13 mouse cellular contexts compared by ENCODE assay signal in genomic region chr8:107119412-107119811, GRCm38 (mm10). TPM values are rescaled to one million over a fixed set of nuclear protein-coding genes. Genes with fewer than 3 reads are reported as not detected.
DNase-seq lines count a peak whose midpoint lies in the region; ATAC-seq and TF ChIP-seq lines count a peak whose summit lies in the region.
"Had no signal": no experiment of that assay in that cellular context is flagged by ENCODE, and none has a peak within 500 bp of the region (broad histone marks: within the 10 kb centered on the region; RNA-seq: fewer than 3 reads in every experiment).

No protein-coding gene starts in this region.

- 45% methylated on average over 9 of the region's 9 CpGs for WGBS in kidney, adult 2 months
- 50% methylated on average over 9 of the region's 9 CpGs for WGBS in intestine, embryonic 14.5 days

- no peaks in the 10 kb centered on the region for H3K9me3 ChIP-seq in intestine, embryonic 14.5 days (ENCODE audit: control insufficient read depth, low read length)

- peaks cover 51% of the 10 kb centered on the region for H3K4me1 ChIP-seq in kidney, adult 2 months (ENCODE audit: control insufficient read depth, insufficient read depth, low read length)
- peaks cover 27% of the 10 kb centered on the region for H3K4me1 ChIP-seq in intestine, embryonic 14.5 days (replicated peaks; ENCODE audit: control insufficient read depth, insufficient read depth, low read length)

- no peaks in the 10 kb centered on the region for H3K27me3 ChIP-seq in kidney, adult 2 months (replicated peaks; ENCODE audit: control insufficient read depth, insufficient read depth, low read length)
- no peaks in the 10 kb centered on the region for H3K27me3 ChIP-seq in intestine, embryonic 14.5 days (replicated peaks; ENCODE audit: control insufficient read depth, insufficient read depth, low read length)

- TF ChIP-seq POLR2A in kidney, adult 2 months (IDR thresholded peaks at IDR 0.05; ENCODE audit: low read depth, low read length) = no peak

- no peak overlapping the region for H3K4me3 ChIP-seq in kidney, adult 2 months (ENCODE audit: insufficient read depth, low read depth, low read length)
- no peak overlapping the region for H3K4me3 ChIP-seq in intestine, embryonic 14.5 days (ENCODE audit: low read depth, low read length)
- H3K4me3 ChIP-seq: erythroblast, embryonic 14.5 days had no signal

- no peak for ATAC-seq in intestine, embryonic 14.5 days (replicated peaks; ENCODE audit: low FRiP score, low TSS enrichment, low read depth)

- TF ChIP-seq CTCF in kidney, adult 2 months (conservative IDR thresholded peaks at IDR 0.05; ENCODE audit: insufficient read depth, insufficient read length, low read depth, low read length) = no peak

- peak; percentile 56 for DNase-seq in cerebellum, adult 9-10 months
- DNase-seq in cerebellum, adult 11-12 months = no peak
- DNase-seq in kidney, adult 2 months = no peak
- DNase-seq in kidney, postnatal 10 days = no peak
- peak; percentile 57 for DNase-seq in brain, adult 2 months (ENCODE audit: low read depth, low spot score)
- DNase-seq in intestine, embryonic 14.5 days (ENCODE audit: low spot score) = no peak
- no peak for DNase-seq in spleen, postnatal 36 days (ENCODE audit: low spot score in 2 of 2)
- no peak for DNase-seq in layer of hippocampus, adult 8-10 months (ENCODE audit: low spot score in 2 of 2)
- DNase-seq: spleen, adult 18-20 months had no signal

- H3K4me2 ChIP-seq in intestine, embryonic 14.5 days (ENCODE audit: low read length) = no peak overlapping the region

- H3K9ac ChIP-seq in intestine, embryonic 14.5 days (ENCODE audit: low read length) = no peak overlapping the region

- H3K36me3 ChIP-seq in kidney, adult 2 months (ENCODE audit: control insufficient read depth, insufficient read depth, low read length) = no peaks in the 10 kb centered on the region
- H3K36me3 ChIP-seq in intestine, embryonic 14.5 days (ENCODE audit: control insufficient read depth, insufficient read depth, low read length) = no peaks in the 10 kb centered on the region

- H3K27ac ChIP-seq in kidney, adult 2 months (ENCODE audit: insufficient read depth, low read depth, low read length) = peak overlapping the region; percentile 100
- peak overlapping the region; percentile 58 for H3K27ac ChIP-seq in intestine, embryonic 14.5 days (ENCODE audit: low read depth)

RNA-seq across cellular contexts. Expression of gene Terf2, which starts 23.1 kb away (rescaled TPM):
- 8.7 and 12.2 TPM in 2 replicates for polyA plus RNA-seq in kidney, adult 2 months (2012; rRNA removed)
- 14.2 and 14.9 TPM in 2 replicates for polyA plus RNA-seq in intestine, embryonic 14.5 days (2014; fragmentation: Nextera tagmentation; extraction: Ambion mirVana)
- 10 to 100 TPM; 33.5 to 41.3 (median 35.6) TPM for total RNA-seq in layer of hippocampus, adult 8-10 months (2022)

RNA-seq across cellular contexts. Expression of gene Cyb5b, which starts 31.0 kb away (rescaled TPM):
- polyA plus RNA-seq in kidney, adult 2 months (2012; rRNA removed) = 186 and 203 TPM in 2 replicates
- polyA plus RNA-seq in intestine, embryonic 14.5 days (2014; fragmentation: Nextera tagmentation; extraction: Ambion mirVana) = 128 and 134 TPM in 2 replicates
- 100 to 1,000 TPM; 109 to 113 (median 111) TPM for total RNA-seq in layer of hippocampus, adult 8-10 months (2022)

RNA-seq across cellular contexts. Expression of gene Tmed6, which starts 54.0 kb away (rescaled TPM):
- 55.0 and 65.3 TPM in 2 replicates for polyA plus RNA-seq in kidney, adult 2 months (2012; rRNA removed)
- 9.3 and 21.3 TPM in 2 replicates for polyA plus RNA-seq in intestine, embryonic 14.5 days (2014; fragmentation: Nextera tagmentation; extraction: Ambion mirVana)
- not detected for total RNA-seq in layer of hippocampus, adult 8-10 months (2022)
- total RNA-seq: gastrocnemius, adult 8-10 months; left cerebral cortex, postnatal 10 days; monocyte, adult 5-6 weeks had no signal
- polyA plus RNA-seq: erythroblast, embryonic 14.5 days had no signal

Comparison
In these comparisons a context has a peak if more than half of its experiments do, and no peak if none do; other contexts are left out.
1. DNase-seq: peak in cerebellum, adult 9-10 months (single experiment) and brain, adult 2 months (single experiment); none in cerebellum, adult 11-12 months (single experiment), kidney, adult 2 months (single experiment), kidney, postnatal 10 days (single experiment), intestine, embryonic 14.5 days (single experiment), spleen, postnatal 36 days (0 of 2) and layer of hippocampus, adult 8-10 months (0 of 2).